Mouse (Mus musculus) ES-E14 (cell line): Measurements from ENCODE around the gene Gtpbp3.

Experiments used
- CHD2 ChIP-seq: IDR thresholded peaks from 2 replicates; pipeline ENCODE4 v1.6.1; 2014; ENCODE audit warnings: mild to moderate bottlenecking, low read depth, low read length, inconsistent platforms
- HCFC1 ChIP-seq: IDR thresholded peaks from 2 replicates; pipeline ENCODE4 v1.6.1; 2012; ENCODE audit warnings: low read length, inconsistent platforms, borderline replicate concordance; ENCODE audit not compliant: insufficient read depth
- MAFK ChIP-seq: IDR thresholded peaks from 2 replicates; pipeline ENCODE4 v1.6.1; 2014; ENCODE audit warnings: mild to moderate bottlenecking, low read depth, low read length, inconsistent platforms; ENCODE audit not compliant: insufficient read depth

DNA sequence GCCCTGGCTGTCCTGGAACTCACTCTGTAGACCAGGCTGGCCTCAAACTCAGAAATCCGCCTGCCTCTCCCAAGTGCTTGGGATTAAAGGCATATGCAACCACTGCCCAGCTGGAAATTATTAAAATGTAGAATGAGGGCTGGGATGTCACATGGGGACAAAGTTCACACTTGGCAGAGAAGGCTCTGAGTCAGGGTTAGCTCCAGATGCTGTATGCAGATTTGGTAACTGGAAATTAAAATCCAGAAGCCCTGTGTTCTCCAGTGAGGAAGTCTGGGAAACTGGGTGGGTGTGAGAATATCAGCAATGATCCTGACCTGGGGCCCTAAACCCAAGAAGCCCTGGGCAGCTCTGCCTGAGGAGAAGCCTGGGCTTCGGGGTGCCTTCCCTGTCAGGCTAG lies 21.4 kb downstream of the Gtpbp3 start:
- TF ChIP-seq HCFC1 (no peak), MAFK (no peak), CHD2 (no peak)
